Mouse (Mus musculus) neural tube, embryonic 11.5 days (tissue): Measurements from ENCODE around the gene Asic3. TPM values are rescaled to one million over a fixed set of nuclear protein-coding genes. Genes with fewer than 3 reads are reported as not detected.

Source experiments
- ATAC-seq: fragments of 200-750 bp; cut with Nextera tagmentation; 2 replicates; pipeline ENCODE4 v1.8.0; 2017; ENCODE audit warnings: moderate number of reproducible peaks, mild to moderate bottlenecking, moderate TSS enrichment, moderate library complexity; ENCODE audit not compliant: insufficient read depth, low FRiP score, low TSS enrichment
- DNase-seq: peaks from one replicate; pipeline ENCODE4 v3.0.0-alpha.2; 2015; ENCODE audit warnings: low spot score
- H3K27ac ChIP-seq: fragments of 300-500 bp; sonication (generic); 2 replicates; pipeline ENCODE4 v1.5.1; 2014; ENCODE audit warnings: low read depth, mild to moderate bottlenecking, low read length
- H3K27me3 ChIP-seq: fragments of 300-500 bp; sonication (generic); 2 replicates; pipeline ENCODE4 v1.6.1; 2014; ENCODE audit warnings: mild to moderate bottlenecking, low read length, mixed read lengths; ENCODE audit not compliant: control insufficient read depth, insufficient read depth
- H3K36me3 ChIP-seq: fragments of 300-500 bp; sonication (generic); 2 replicates; pipeline ENCODE4 v1.6.1; 2014; ENCODE audit warnings: mild to moderate bottlenecking, low read length, moderate library complexity, mixed read lengths; ENCODE audit not compliant: control insufficient read depth, insufficient read depth
- H3K4me1 ChIP-seq: fragments of 300-500 bp; sonication (generic); 2 replicates; pipeline ENCODE4 v1.6.1; 2014; ENCODE audit warnings: low read length, mixed read lengths; ENCODE audit not compliant: control insufficient read depth, insufficient read depth
- H3K4me2 ChIP-seq: fragments of 300-500 bp; sonication (generic); 2 replicates; pipeline ENCODE4 v1.6.1; 2014; ENCODE audit warnings: low read depth, mild to moderate bottlenecking, moderate library complexity
- H3K4me3 ChIP-seq: fragments of 300-500 bp; sonication (generic); 2 replicates; pipeline ENCODE4 v1.5.1; 2014; ENCODE audit warnings: low read depth, low read length
- H3K9ac ChIP-seq: fragments of 300-500 bp; sonication (generic); 2 replicates; pipeline ENCODE4 v1.6.1; 2014; ENCODE audit warnings: mild to moderate bottlenecking, low read length
- H3K9me3 ChIP-seq: fragments of 300-500 bp; sonication (generic); 2 replicates; pipeline ENCODE4 v1.6.1; 2016; ENCODE audit warnings: low read length; ENCODE audit not compliant: control insufficient read depth
- WGBS: fragments of 180-500 bp; shearing (Covaris S2); extraction: QIAGEN DNeasy Blood & Tissue Kit; methylation state at CpG from one replicate; pipeline ENCODE4 v1.1.7; 2014; 5-methylcytosine and 5-hydroxymethylcytosine counted together
- polyA plus RNA-seq: library from polyadenylated mRNA; unstranded; fragments of >200 nt; fragmentation: Nextera tagmentation; extraction: Ambion mirVana; gene quantifications from 2 replicates; pipeline ENCODE4 v1.2.1, GENCODE M21; 2014

Asic3 gene
- polyA plus RNA-seq, 1 experiment from 2014 or later = 0.54 TPM

- WGBS = 69% methylated on average over 6 of the region's 6 CpGs
- H3K27ac ChIP-seq = no peak overlapping the region
- H3K36me3 ChIP-seq = no peaks in the 10 kb centered on the region
- H3K9me3 ChIP-seq = no peaks in the 10 kb centered on the region
- no peak overlapping the region for H3K9ac ChIP-seq
- H3K4me1 ChIP-seq = peaks cover 17% of the 10 kb centered on the region
- no peak overlapping the region for H3K4me2 ChIP-seq
- ATAC-seq (no peak), DNase-seq (no peak)
- H3K4me3 ChIP-seq = no peak overlapping the region
- H3K27me3 ChIP-seq = peaks cover 29% of the 10 kb centered on the region
Measured at GRCm38 (mm10) chr5:24384407-24384806, 28.8 kb upstream of the Asic3 start.

DNA sequence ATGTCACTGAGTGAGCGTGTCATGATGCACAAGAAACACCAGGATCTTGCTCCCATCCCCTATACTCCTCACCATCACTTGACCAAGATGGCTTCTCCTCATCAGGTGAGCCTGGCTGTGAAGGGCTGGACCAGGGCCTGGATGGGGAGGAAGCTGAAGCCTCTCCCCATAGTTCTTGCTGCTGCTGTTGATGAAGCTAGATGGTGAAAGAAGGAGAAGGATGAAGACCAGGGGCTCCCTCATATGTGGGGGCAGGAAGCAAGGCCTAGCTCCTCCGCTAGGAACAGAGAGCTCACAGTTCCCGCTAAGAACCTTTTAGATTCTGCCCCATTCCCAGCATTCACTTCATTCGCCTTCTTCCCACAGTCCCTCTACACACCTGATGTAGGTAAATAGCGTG, 27.8 kb upstream of the Asic3 start:
- no peak overlapping the region for H3K9ac ChIP-seq
- ATAC-seq = no peak
- peaks cover 19% of the 10 kb centered on the region for H3K4me1 ChIP-seq
- H3K4me2 ChIP-seq = no peak overlapping the region
- H3K27me3 ChIP-seq = peaks cover 29% of the 10 kb centered on the region
- H3K9me3 ChIP-seq = no peaks in the 10 kb centered on the region
- H3K4me3 ChIP-seq = no peak overlapping the region
- H3K27ac ChIP-seq = no peak overlapping the region
- no peak for DNase-seq
- 83% methylated on average over 5 of the region's 5 CpGs for WGBS
- no peaks in the 10 kb centered on the region for H3K36me3 ChIP-seq

DNA sequence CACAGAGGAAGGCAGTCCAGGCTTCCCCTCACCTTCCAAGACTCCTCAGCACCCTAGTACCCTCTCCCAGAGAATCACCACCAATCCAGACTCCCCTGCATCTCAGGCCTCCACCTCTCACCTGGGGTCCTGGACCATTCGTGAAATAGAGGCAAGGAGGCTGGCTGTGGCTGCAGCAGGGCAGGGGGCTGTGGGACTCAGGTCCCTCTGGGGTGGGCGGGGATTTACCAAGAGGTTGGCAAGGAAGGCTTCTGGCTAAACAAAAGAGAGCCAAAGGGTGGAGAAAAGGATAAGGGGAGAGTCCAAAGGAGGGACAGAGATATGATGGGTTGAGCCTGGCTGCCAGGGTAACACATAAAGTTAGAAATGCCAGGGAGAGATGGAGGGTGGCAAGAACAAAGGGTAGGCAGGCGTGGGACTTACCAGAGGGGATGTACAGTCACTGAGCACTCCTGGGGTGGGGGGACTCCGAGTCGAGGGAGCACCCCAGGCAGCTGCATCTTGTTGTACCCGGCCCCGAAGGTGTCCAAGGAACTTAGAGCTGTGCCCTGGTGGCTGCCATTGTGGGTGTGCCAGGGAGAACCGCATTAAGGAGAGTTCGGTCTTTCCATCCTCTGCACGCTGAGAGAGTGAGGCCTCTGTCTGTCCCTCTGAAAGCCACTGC, 27.2 kb upstream of the Asic3 start:
- WGBS = 82% methylated on average over 10 of the region's 10 CpGs
- Histone ChIP-seq H3K36me3 (no peaks in the 10 kb centered on the region), H3K27ac (no peak overlapping the region), H3K9me3 (no peaks in the 10 kb centered on the region), H3K4me3 (no peak overlapping the region), H3K27me3 (peaks cover 29% of the 10 kb centered on the region), H3K4me2 (no peak overlapping the region), H3K4me1 (peaks cover 19% of the 10 kb centered on the region), H3K9ac (no peak overlapping the region)
- ATAC-seq (no peak), DNase-seq (no peak)

- ATAC-seq (peak; percentile 48; the same call in 1 of the 2 replicates), DNase-seq (peak; percentile 65)
- no peaks in the 10 kb centered on the region for H3K9me3 ChIP-seq
- H3K27me3 ChIP-seq = peaks cover 29% of the 10 kb centered on the region
- peak overlapping the region; percentile 82 for H3K4me2 ChIP-seq
- peak overlapping the region; percentile 42 for H3K4me3 ChIP-seq
- no peaks in the 10 kb centered on the region for H3K36me3 ChIP-seq
- H3K9ac ChIP-seq = peak overlapping the region; percentile 53
- no peak overlapping the region for H3K27ac ChIP-seq
- H3K4me1 ChIP-seq = peaks cover 19% of the 10 kb centered on the region
- 1% methylated on average over 73 of the region's 73 CpGs for WGBS
Measured at GRCm38 (mm10) chr5:24387264-24388241, 25.6 kb upstream of the Asic3 start.

DNA sequence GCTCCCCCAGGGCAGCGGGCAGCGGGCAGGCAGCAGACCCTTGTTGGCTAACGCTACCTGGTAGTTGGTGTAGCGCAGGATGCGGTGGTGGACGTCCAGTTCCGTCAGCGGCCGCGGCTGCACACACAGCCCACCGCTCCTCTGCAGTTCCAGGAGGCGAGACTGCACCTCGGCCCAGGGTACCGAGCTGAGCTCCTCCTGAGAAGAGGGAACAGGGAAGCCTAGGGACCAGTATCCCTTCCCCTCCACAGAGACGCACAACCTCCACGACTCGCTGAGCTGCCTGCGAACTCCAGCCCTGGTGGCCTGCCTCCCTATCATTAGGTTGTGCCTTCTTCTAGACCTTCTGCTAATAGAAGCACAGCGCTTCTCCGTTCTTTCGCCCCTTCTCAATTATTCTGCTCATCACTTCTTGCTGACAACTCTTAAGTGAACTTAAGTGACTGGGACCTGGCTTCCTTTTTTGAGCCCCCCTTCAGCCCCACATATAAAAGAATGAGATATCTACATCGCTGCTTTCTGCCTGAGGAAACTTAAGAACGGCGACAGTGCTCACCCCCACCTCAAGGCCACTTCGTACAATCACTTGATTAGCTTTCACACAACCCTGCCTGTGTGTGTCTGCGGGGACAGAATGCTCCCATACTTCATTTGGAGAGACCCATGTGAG, 24.8 kb upstream of the Asic3 start:
- H3K9me3 ChIP-seq = no peaks in the 10 kb centered on the region
- peaks cover 29% of the 10 kb centered on the region for H3K27me3 ChIP-seq
- H3K4me3 ChIP-seq = peak overlapping the region; percentile 42
- ATAC-seq (no peak), DNase-seq (no peak)
- H3K9ac ChIP-seq = peak overlapping the region; percentile 53
- H3K27ac ChIP-seq = no peak overlapping the region
- H3K4me2 ChIP-seq = peak overlapping the region; percentile 82
- H3K4me1 ChIP-seq = peaks cover 19% of the 10 kb centered on the region
- no peaks in the 10 kb centered on the region for H3K36me3 ChIP-seq
- 28% methylated on average over 25 of the region's 26 CpGs for WGBS

GRCm38 (mm10) chr5:24389011-24389657, 24.1 kb upstream of the Asic3 start:
- Histone ChIP-seq H3K27ac (no peak overlapping the region), H3K27me3 (peaks cover 29% of the 10 kb centered on the region), H3K36me3 (no peaks in the 10 kb centered on the region), H3K4me3 (no peak overlapping the region), H3K4me2 (no peak overlapping the region), H3K4me1 (peaks cover 17% of the 10 kb centered on the region), H3K9me3 (no peaks in the 10 kb centered on the region), H3K9ac (no peak overlapping the region)
- WGBS = 48% methylated on average over 6 of the region's 7 CpGs
- no peak for ATAC-seq
- DNase-seq = peak; percentile 36

DNA sequence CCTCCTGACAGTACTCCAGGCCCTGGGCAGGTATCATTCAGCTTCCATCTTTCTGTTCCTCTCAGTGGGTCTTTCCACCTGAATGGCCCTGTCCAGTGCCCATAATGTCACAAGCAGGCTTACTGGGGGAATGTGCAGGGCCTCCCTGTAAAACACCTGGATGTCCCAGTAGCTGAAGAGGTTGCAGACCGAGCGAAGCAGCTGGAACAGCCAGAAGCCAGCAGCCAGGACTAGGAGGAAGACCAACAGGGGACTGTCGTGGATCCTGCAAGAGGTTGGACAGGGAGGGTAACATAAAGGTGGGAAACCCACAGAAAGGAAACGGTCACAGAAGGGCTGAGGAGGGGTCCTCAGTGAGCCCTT, 23.6 kb upstream of the Asic3 start:
- H3K4me2 ChIP-seq = no peak overlapping the region
- H3K9ac ChIP-seq = no peak overlapping the region
- no peak for ATAC-seq
- WGBS = 86% methylated on average over 4 of the region's 4 CpGs
- H3K27ac ChIP-seq = no peak overlapping the region
- H3K9me3 ChIP-seq = no peaks in the 10 kb centered on the region
- H3K36me3 ChIP-seq = no peaks in the 10 kb centered on the region
- H3K4me3 ChIP-seq = no peak overlapping the region
- no peak for DNase-seq
- peaks cover 29% of the 10 kb centered on the region for H3K27me3 ChIP-seq
- peaks cover 17% of the 10 kb centered on the region for H3K4me1 ChIP-seq

GRCm38 (mm10) chr5:24391864-24392263, 21.3 kb upstream of the Asic3 start, which contains the start of gene Atg9b:
Gene Atg9b, minus strand, starts transcription at chr5:24392143.
- H3K36me3 ChIP-seq = no peaks in the 10 kb centered on the region
- H3K4me2 ChIP-seq = no peak within 1 kb of the TSS
- peaks cover 13% of the 10 kb centered on the region for H3K4me1 ChIP-seq
- no peak within 1 kb of the TSS for H3K9ac ChIP-seq
- no peak within 1 kb of the TSS for H3K4me3 ChIP-seq
- H3K27me3 ChIP-seq = peaks cover 18% of the 10 kb centered on the region
- H3K9me3 ChIP-seq = no peaks in the 10 kb centered on the region
- ATAC-seq = no peak
- 84% methylated on average over 7 of the region's 7 CpGs for WGBS
- DNase-seq = no peak
- no peak within 1 kb of the TSS for H3K27ac ChIP-seq
